Mouse (Mus musculus) E14TG2a.4 (cell line): ENCODE data around the gene Rbms3.

Experiments used
- CTCF ChIP-seq: conservative IDR thresholded peaks from 2 replicates; pipeline ENCODE4 v1.5.1; 2014; ENCODE audit warnings: low read length
- NANOG ChIP-seq: IDR thresholded peaks from 2 replicates; pipeline ENCODE4 v1.6.1; 2014; ENCODE audit warnings: borderline replicate concordance, low read length, mixed read lengths
- POU5F1 ChIP-seq: IDR thresholded peaks from 2 replicates; pipeline ENCODE4 v1.6.1; 2014; ENCODE audit warnings: low read length, borderline replicate concordance

DNA sequence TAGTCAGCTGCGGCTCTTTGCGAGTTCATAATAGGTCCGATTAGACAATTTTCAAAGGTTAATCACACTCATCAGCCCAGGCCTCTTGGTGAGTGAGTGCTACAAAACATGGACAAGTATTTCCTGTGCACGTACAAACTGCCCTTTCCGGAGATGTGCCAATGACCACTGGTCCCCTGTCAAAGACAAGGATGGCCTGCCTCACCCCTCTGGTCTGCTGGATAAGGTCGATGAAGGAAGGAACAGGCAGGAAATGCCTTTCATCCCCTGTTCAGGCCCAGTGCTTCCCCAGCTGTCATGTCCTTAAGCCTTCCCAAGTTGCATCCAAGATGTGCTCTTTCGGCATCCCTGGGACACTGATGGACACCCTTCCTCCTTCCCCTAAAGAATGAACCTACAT, 1016.4 kb downstream of the Rbms3 start:
- no peak for TF ChIP-seq CTCF
- no peak for TF ChIP-seq POU5F1
- TF ChIP-seq NANOG, result no peak
